Mouse (Mus musculus) R1 (cell line): ENCODE measurements around the gene Ccnk.

Experiments used
- DNase-seq: peaks from one replicate; pipeline ENCODE4 v3.0.0-alpha.2; 2018; ENCODE audit warnings: low read depth, low spot score

Gene Ccnk

DNA sequence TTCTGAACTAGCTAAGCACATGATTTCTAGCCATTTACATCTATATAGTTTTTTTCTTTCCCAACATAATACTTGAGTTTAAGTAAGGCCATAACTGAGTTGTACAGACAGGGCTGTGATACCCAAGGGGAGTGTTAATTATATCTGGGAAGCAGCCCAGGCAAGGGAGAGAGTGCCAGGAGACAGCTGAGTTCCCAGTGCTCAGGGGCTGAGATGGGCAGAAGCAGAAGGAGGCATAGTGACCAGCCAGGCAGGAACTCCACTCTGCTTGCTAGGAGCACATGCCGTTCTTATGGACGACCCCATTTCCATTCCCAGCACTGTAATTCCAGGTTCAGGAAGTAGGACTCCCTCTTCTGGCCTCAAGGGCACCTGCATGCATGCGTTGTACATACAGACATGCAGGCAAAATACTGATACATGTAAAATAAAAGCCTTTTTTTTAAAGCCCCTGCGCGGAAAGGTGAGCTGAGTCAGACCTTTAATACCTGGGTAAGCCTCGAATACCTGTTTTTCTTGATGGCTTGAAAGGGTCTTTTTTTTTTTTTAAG, 8.2 kb downstream of the Ccnk start:
- DNase-seq = peak; percentile 54

DNA sequence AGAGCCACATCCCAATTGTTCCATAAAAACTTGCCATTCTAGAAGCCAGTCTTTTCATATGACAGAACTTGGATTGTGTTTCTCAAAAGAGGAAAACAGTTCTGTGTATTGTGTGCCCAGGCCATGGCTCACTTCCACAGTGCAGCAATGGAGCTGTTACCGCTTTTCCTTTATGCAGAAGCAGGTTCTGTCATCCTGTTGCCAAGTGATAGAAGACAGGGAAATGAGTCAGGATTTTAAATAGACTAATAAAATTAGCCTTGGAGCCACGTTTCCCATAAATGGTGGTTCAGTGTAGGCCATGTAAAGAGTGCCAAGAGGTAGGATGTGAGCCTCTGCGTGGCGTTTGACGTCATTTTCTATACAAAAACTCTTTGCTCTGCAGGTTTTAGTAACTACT, 14.5 kb downstream of the Ccnk start:
- no peak for DNase-seq

DNA sequence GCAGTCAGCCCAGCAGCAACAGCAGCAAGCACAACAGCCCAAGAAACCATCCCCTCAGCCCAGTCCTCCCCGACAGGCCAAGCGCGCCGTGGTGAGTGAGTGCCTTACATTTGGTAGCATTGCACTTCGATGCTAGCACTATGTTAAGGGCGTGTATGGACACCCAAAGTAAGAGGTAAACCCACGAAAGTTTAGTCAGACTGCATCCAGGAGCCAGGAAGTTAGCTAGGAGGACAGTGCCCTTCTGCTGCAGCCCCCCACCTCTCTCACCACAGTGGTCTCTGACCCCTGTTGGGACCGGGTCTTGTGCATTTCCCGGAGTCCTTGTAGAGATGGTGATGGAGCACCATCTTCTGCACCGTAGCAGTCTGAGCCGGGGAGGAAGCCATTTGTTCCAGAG, 16.4 kb downstream of the Ccnk start:
- no peak for DNase-seq

GRCm38 (mm10) chr12:108198447-108198846, 19.1 kb downstream of the Ccnk start:
- no peak for DNase-seq

DNA sequence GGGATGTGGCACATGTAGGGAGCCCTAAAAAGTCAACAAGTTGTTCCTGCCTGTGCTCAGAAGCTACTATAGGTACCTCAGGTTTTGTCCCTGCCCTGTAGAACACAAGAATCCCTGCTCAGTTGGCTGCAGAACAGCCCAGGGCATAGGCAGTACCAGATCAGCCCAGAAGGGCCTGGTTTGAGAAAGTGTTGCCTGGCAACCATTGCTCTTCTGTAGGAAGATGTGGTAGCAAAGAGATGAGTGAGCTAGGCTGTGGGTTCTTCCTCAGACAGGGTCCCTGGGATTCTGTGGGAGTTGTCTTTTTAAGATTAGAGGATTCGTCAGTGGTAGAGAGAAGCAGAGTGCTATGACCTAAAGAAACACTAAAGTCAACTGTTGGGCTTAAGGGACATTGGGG, 20.7 kb downstream of the Ccnk start:
- no peak for DNase-seq

DNA sequence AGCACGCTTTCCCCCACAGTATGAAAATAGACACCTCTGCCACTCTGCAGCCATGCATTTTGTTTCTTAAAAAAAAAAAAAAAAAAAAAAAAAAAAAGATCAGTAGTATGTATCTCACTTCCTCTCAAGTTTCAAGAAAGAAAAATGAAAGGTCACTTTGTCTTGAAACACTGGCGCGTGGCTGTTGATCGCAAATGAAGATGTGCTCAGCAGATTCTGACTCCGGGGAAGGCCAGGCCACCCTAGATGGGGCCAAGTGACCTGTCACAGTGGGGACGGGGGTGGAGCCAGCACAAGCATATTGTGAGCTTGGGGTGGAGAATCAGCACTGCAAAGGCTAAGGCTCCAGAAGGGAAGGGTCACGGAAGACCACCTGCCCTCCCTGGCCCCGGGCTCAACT, 24.5 kb downstream of the Ccnk start:
- DNase-seq = no peak

DNA sequence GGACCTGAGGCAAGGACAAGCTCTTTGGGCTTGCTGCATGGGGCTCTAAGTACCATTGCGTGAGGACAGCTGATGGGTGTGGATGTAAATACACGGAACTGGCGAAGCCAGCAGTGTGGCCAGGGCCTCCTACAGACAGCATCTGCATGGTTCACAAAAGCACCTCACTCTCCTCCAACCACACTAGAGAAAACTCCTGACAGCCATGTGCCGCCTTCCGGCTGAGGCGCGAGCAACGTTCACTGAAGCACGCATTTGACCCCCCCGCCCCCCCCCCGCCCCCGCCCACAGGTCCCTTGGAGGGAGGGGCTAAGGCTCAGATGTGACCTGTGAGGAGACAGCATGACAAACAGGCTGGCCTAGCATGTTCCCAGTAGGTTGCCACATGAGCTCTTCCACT, 25.6 kb downstream of the Ccnk start:
- no peak for DNase-seq

- peak; percentile 64 for DNase-seq
These were observed 27.3 kb downstream of the Ccnk start for GRCm38 (mm10) chr12:108206641-108207040.

- no peak for DNase-seq
These were observed 28.8 kb downstream of the Ccnk start for GRCm38 (mm10) chr12:108208216-108208615.

DNA sequence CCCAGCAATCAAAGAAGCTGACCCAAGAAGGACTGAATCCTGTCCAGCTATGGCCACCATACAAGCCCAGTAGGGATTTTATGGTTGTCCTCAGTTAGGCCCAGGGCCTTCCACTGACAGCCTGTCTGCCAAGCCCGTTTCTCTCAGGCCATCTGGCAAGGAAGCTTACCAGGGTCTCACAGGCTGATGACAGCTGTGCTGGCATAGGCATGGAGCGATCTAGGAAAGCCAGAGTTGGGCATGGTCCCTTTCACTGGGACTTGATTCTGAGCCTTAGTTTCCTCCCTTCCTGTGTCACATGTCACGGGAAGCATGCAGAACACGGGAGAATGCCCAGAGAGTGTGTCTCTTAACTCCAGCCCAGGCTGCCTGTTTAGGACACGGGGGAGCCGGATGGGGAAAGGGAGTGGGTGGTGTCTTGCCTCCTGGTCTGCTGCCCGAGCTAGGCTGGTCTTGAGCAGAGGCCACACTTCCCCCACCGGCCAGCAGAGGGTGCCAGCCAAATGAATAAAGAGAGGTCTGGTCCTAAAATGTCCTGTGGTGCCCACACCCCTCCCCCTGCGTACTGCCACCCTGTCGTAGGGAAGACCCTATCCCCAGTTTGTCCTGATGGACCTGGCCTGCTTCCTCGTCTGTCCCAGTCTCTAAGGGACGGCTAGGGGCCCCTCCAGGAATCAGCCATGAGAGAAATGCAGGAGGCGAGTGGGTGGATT, 29.5 kb downstream of the Ccnk start:
- DNase-seq = peak; percentile 62

GRCm38 (mm10) chr12:108210623-108211022, 31.2 kb downstream of the Ccnk start:
- DNase-seq = no peak

DNA sequence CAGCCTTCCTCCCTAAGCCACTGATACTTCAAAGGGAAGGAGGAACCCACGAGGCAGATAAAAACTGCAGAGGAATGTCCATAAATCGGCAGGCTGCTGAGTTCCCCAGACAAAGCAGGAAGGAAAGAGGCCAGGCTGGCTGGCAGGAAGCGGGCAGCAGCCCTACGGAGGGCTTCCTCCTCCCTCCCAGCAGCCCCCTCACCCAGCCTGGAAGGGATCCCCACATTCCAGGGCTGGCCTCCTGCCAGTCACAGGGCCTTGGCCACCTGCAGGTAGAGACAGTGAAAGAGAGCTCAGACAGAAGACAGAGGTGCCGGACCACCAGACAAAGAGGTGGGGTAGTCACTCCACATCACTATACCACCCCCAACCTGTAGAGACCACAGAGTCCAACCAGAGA, 32.7 kb downstream of the Ccnk start:
- DNase-seq = no peak

DNA sequence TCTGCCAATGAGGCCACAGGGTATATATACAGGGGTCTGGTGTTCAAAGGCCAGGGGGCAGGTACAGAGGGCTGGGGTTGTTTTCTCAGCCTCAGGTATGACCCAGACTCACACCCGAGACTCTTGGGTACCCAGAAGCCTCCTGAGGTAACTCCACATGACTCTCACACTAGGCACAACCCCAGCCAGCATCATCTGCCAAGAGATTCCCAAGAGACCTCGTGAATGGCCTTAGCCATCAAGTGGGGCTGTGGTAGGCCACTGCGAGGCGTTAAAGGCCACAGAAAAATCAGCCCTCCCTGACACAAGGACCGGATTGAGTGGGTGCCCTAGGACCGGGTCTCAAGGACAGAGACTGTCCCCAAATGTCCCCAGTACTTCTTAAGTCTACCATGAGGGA, 33.1 kb downstream of the Ccnk start:
- no peak for DNase-seq

GRCm38 (mm10) chr12:108213090-108214041, 34.0 kb downstream of the Ccnk start:
- no peak for DNase-seq

DNA sequence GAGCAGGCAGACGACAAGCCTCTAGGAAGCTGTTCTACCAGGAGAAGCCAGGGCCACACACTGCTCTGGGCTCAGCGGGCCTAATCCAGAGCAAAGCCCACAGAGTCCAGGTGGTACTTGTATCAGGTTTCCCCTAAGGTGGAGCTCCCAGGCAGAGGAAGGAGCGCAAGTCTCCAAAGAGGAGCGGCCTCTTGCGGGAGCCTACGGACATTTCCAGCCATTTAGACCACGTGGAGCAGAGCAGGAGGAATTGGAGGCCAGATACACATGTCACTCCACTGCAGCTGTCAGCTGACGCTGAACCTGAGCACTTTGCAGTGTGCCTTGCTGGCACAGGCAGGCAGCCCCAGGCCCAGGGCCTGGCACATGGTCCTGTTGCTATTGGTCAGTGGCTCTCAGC, 35.7 kb downstream of the Ccnk start:
- no peak for DNase-seq

DNA sequence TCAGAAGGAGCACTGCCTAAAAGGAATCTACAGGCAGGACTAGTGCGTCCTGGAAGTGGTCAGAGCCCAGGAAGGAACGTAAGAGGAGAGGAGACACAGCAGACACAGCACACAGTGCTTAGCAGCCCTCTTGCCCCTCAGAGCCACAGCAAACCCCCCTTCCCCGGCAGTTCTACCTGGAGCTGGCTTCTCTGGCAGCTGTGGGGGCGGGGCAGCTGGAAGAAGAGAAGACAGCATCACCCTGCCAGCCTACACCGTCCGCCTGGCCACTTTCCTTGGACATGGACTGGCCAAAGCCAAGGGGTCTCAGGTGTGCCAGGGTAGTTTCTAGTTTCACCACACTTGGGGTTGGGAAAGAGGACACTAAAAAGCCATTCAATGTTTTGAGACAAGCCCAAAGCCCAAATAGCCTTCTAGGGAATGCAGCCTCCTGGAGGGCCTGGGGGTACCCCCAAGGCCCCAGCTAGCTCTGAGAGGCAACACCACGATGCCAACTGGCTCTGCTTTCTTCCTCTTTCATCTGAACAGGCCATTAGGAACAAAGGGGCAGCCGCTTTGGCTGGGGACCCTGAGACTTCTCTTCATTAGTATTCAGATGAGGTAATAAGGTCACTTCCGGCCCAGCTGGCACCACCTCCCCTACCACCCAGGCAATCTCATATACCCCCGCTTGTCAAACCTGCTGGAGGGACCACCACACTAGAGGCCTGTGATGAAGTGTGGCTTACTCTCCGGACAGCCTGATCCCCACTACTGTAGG, 37.4 kb downstream of the Ccnk start:
- no peak for DNase-seq

GRCm38 (mm10) chr12:108217572-108217971, 38.2 kb downstream of the Ccnk start:
- DNase-seq = peak; percentile 46

- no peak for DNase-seq
These were observed 39.8 kb downstream of the Ccnk start for GRCm38 (mm10) chr12:108219163-108219562.

DNA sequence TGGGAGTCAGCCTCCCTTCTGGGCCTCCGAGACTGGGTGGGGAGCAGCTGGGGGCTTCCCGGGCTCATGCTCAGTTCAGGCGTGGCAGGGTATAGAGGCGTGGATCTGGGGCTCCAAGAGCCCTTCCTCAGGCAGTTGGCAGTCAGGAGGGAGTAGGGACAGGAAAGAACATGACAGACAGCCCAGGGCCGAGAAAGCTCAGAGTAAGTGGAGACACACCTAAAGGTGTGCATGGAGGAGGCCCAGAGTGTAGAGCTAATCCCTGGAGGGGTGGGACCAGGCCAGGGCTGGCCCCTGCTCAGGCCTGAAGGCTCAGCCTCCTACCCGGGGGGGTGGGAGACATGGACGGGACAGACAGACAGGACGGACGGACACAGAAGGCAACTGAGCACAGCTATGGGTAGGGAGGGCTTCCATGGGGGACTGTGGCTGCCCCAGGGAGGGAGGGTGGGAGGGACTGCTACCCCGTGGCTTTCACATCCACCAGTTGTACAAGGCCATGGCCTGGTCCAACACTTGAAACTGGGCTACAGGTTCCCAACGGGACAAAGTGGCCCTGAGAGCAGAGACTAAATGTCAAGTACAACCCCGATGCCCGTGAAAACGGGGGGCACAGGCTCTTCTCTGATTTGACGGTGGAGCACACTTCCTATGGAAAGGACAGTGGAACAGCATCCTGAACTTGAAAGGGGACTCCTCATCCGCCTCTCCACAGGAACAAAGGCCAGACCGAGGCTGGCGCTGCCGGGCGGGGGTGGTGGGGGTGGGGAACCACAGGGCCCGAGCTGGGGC, 40.6 kb downstream of the Ccnk start:
- no peak for DNase-seq

DNA sequence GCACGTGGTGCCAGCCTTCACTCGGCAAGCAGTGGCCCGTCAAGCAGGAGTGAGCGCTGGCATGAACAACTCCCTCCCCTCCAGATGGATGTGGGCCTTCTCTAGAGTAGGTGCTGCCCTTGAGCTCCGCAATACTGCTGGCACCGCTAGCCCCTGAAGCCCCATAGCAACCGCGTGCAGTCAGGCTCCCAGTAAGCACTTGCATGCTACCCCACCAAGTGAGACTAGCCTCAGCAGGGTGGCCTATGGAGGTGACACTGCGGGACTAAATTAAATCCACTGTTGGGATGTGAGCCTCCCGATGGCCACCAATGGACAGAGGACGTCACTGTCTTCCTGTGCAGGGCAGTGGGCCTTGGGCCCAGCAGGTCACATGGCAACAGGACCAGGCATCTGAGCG, 41.2 kb downstream of the Ccnk start:
- DNase-seq = no peak

DNA sequence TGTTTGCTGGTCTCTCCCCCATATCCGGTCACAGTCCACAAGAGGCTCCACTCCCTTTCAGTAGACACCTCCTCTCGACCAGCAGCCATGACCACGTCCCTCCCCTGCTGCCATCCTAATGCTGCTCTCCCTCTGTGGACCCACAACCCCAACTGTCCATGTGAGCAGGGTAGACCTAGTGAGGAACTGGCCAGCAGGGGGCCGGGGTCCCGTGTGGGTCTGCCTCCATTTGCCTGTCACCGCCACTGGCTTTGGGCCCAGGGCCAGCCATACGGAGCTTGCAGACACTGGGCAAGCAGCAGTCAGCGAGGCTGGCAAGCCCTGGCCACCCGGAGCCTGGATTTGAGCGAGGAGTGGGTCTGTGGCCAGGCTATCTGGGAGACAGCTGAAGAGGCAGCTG, 41.8 kb downstream of the Ccnk start:
- no peak for DNase-seq
